Mouse (Mus musculus): ENCODE results near the gene Cmss1.

- no peak for TF ChIP-seq GATA1 (IDR thresholded peaks at IDR 0.05; ENCODE audit: low read length)
- no peak for TF ChIP-seq TAL1 (IDR thresholded peaks at IDR 0.05; ENCODE audit: low read length)
Measured at GRCm38 (mm10) chr16:57359251-57359650, 247.4 kb downstream of the Cmss1 start.
